Mouse (Mus musculus) intestine, embryonic 14.5 days (tissue): Measurements from ENCODE around the gene Cd83. TPM values are rescaled to one million over a fixed set of nuclear protein-coding genes. Genes with fewer than 3 reads are reported as not detected.

Source experiments
- ATAC-seq: fragments of 200-750 bp; cut with Nextera tagmentation; replicated peaks from 2 replicates; pipeline ENCODE4 v1.8.0; 2017; ENCODE audit warnings: low read depth, moderate number of reproducible peaks, moderate TSS enrichment, moderate library complexity; ENCODE audit not compliant: low FRiP score, low TSS enrichment
- DNase-seq: peaks from one replicate; pipeline ENCODE4 v3.0.0-alpha.2; 2018; ENCODE audit warnings: low spot score
- H3K27ac ChIP-seq: fragments of 300-500 bp; sonication (generic); 2 replicates; pipeline ENCODE4 v1.5.1; 2014; ENCODE audit warnings: low read depth, mild to moderate bottlenecking, control low read depth
- H3K27me3 ChIP-seq: fragments of 300-500 bp; sonication (generic); replicated peaks from 2 replicates; pipeline ENCODE4 v1.6.1; 2014; ENCODE audit warnings: low read length, control low read depth; ENCODE audit not compliant: control insufficient read depth, insufficient read depth
- H3K36me3 ChIP-seq: fragments of 300-500 bp; sonication (generic); 2 replicates; pipeline ENCODE4 v1.6.1; 2014; ENCODE audit warnings: low read length, control low read depth; ENCODE audit not compliant: control insufficient read depth, insufficient read depth
- H3K4me1 ChIP-seq: fragments of 300-500 bp; sonication (generic); replicated peaks from 2 replicates; pipeline ENCODE4 v1.6.1; 2014; ENCODE audit warnings: low read length, control low read depth, mixed read lengths; ENCODE audit not compliant: control insufficient read depth, insufficient read depth
- H3K4me2 ChIP-seq: fragments of 300-500 bp; sonication (generic); 2 replicates; pipeline ENCODE4 v1.6.1; 2014; ENCODE audit warnings: low read length
- H3K4me3 ChIP-seq: fragments of 300-500 bp; sonication (generic); 2 replicates; pipeline ENCODE4 v1.5.1; 2014; ENCODE audit warnings: low read depth, low read length, control low read depth, mixed read lengths
- H3K9ac ChIP-seq: fragments of 300-500 bp; sonication (generic); 2 replicates; pipeline ENCODE4 v1.6.1; 2014; ENCODE audit warnings: mild to moderate bottlenecking, low read length
- H3K9me3 ChIP-seq: fragments of 300-500 bp; sonication (generic); 2 replicates; pipeline ENCODE4 v1.6.1; 2016; ENCODE audit warnings: low read length, control low read depth; ENCODE audit not compliant: control insufficient read depth
- WGBS: fragments of 180-500 bp; shearing (Covaris S2); extraction: QIAGEN DNeasy Blood & Tissue Kit; methylation state at CpG from one replicate; pipeline ENCODE4 v1.1.7; 2014; 5-methylcytosine and 5-hydroxymethylcytosine counted together
- polyA plus RNA-seq: library from polyadenylated mRNA; unstranded; fragments of >200 nt; fragmentation: Nextera tagmentation; extraction: Ambion mirVana; gene quantifications from 2 replicates; pipeline ENCODE4 v1.2.1, GENCODE M21; 2014

Cd83 gene
- polyA plus RNA-seq, 1 experiment from 2014 or later = 9.4 TPM

DNA sequence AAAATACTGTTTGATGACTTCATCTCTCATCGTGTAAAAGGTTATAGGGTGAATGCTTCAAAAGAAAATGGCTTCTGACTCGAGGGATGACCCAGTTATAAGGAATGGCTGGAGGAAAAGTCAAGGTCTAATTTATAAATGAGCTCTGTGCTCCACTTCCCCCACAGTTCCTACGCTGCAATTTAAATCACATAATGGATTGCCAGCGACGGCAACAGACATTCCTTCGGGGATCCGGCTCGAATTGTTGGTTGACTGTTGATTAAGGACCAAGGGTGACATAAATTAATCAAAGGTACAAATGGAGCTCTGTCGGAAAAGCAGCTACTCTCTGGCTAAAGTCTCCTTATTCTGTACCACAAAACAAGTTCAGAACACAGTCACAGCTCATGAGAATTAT, 30.9 kb upstream of the Cd83 start:
- peaks cover 2% of the 10 kb centered on the region; the same call in 1 of the 2 replicates for H3K4me1 ChIP-seq
- no peak for ATAC-seq
- H3K27me3 ChIP-seq = 0 out of 2 replicates have a peak, but pooled peaks cover 5% of the 10 kb centered on the region
- no peaks in the 10 kb centered on the region for H3K9me3 ChIP-seq
- no peak overlapping the region for H3K4me2 ChIP-seq
- H3K36me3 ChIP-seq = no peaks in the 10 kb centered on the region
- no peak overlapping the region for H3K4me3 ChIP-seq
- 27% methylated on average over 9 of the region's 9 CpGs for WGBS
- DNase-seq = no peak
- H3K27ac ChIP-seq = no peak overlapping the region
- H3K9ac ChIP-seq = no peak overlapping the region

DNA sequence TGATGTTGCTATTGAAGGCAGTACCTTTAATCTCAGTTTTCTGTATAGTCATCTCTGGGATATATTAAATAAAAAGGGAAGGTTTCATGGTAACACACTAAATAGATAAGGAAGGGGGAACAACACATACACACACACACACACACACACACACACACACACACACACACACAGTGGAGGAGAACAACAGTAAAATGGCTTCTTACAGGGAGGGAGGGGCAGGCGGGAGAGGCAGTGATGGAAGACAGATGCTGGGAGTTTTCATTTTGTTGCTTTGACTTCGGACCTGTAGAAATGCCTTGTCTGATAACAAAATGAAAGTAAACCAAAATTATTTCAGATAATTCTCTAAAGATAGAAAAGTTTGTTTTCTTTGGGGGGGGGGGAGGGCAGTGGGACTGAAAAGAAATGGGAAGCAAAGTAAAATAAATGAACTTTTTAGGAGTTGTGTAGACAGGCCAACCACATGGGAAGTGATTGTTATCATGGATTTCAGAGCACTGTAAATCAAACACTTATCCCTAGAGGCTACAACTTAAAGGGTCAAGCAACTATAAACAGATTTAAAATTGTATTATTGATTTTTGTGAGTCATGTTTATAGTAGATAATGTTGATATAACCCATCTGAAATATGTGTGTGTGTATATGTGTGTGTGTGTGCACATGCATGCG, 30.0 kb upstream of the Cd83 start:
- H3K27ac ChIP-seq = no peak overlapping the region
- H3K9me3 ChIP-seq = no peaks in the 10 kb centered on the region
- peaks cover 2% of the 10 kb centered on the region; the same call in 1 of the 2 replicates for H3K4me1 ChIP-seq
- H3K9ac ChIP-seq = no peak overlapping the region
- H3K4me2 ChIP-seq = no peak overlapping the region
- DNase-seq = no peak
- H3K36me3 ChIP-seq = no peaks in the 10 kb centered on the region
- no peak for ATAC-seq
- no peak overlapping the region for H3K4me3 ChIP-seq
- H3K27me3 ChIP-seq = 0 out of 2 replicates have a peak, but pooled peaks cover 5% of the 10 kb centered on the region
- WGBS = 58% methylated on average over 3 of the region's 3 CpGs

DNA sequence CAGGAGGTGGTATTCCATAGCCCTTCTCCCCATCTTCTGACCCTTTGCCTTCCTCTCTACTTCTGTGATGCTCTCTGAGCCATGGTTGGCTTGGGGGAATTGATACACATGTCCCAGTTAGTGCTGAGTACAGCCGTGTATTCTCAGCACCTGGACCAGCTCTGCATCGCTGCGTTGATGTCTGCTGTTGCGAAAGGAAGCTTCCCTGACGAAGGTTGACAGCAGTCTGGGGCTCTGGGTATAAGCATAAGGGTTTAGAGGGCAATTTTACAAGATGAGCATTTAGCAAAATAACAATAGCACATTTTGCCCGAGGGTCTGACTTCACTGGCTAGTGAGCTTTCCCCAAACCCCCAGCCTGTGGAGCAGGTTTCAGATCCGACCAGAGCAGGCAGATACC, 29.0 kb upstream of the Cd83 start:
- Histone ChIP-seq H3K36me3 (no peaks in the 10 kb centered on the region), H3K4me1 (peaks cover 2% of the 10 kb centered on the region; the same call in 1 of the 2 replicates), H3K27me3 (0 out of 2 replicates have a peak, but pooled peaks cover 5% of the 10 kb centered on the region), H3K9ac (no peak overlapping the region), H3K27ac (no peak overlapping the region), H3K9me3 (no peaks in the 10 kb centered on the region), H3K4me3 (no peak overlapping the region), H3K4me2 (no peak overlapping the region)
- DNase-seq (no peak), ATAC-seq (no peak)
- 73% methylated on average over 7 of the region's 7 CpGs for WGBS

DNA sequence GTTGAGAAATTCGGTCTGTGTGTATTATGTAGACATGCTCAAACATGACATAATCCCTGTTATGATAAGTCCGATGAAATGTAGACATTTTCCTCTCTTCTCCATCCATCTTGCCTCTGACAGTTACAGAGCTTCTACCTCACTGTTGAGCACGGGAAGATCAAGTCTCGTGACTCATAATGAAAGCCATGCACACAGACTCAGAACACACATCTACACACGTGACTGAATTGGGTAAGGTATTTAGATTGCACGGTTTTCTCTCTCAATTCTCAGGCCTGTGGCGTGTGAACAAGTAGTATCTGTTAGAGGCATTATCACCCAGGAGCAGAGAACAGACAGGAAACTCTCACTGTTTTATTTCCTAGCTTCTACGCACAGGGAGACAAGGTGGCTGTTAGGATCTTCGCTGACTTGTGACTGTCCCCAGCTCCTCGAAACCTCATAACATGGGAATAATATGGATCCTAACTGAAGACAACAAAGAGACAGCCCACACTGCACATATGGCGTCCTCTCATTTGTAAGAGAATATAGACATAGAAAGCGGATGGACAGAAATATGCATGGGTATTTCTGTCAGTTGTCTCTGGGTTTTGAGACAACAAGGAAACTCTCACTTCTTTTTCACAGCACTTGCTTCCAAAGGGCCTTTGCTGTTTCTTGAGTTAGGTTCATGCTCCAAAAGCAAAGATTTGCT, 23.3 kb upstream of the Cd83 start:
- Histone ChIP-seq H3K9me3 (no peaks in the 10 kb centered on the region), H3K36me3 (no peaks in the 10 kb centered on the region), H3K27me3 (0 out of 2 replicates have a peak, but pooled peaks cover 5% of the 10 kb centered on the region), H3K4me1 (no peaks in the 10 kb centered on the region), H3K9ac (no peak overlapping the region), H3K4me3 (no peak overlapping the region), H3K27ac (no peak overlapping the region), H3K4me2 (no peak overlapping the region)
- ATAC-seq (no peak), DNase-seq (no peak)
- 83% methylated on average over 12 of the region's 12 CpGs for WGBS

DNA sequence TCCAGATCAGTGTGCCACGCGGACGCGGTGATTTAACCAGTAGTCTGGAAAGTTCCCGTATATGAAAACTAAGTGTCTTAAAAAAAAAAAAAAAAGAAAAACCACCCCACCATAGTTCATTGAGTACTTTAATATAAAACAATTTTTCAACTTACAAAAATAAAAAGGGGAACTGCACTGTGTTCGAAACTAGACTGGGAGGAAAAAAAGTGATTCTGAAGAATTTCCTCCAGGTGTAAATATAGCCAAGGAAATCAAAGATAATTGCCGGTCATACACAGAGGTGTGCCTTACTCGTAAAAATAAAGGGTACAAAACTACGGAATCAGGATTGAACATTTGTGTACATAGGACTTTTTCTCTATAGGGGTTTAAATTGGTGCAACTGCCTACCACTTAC, 21.7 kb upstream of the Cd83 start:
- no peaks in the 10 kb centered on the region for H3K4me1 ChIP-seq
- H3K36me3 ChIP-seq = no peaks in the 10 kb centered on the region
- no peaks in the 10 kb centered on the region for H3K9me3 ChIP-seq
- no peak overlapping the region for H3K9ac ChIP-seq
- no peak overlapping the region for H3K4me2 ChIP-seq
- H3K27me3 ChIP-seq = no peaks in the 10 kb centered on the region
- DNase-seq (no peak), ATAC-seq (no peak)
- no peak overlapping the region for H3K27ac ChIP-seq
- WGBS = 94% methylated on average over 9 of the region's 9 CpGs
- no peak overlapping the region for H3K4me3 ChIP-seq

DNA sequence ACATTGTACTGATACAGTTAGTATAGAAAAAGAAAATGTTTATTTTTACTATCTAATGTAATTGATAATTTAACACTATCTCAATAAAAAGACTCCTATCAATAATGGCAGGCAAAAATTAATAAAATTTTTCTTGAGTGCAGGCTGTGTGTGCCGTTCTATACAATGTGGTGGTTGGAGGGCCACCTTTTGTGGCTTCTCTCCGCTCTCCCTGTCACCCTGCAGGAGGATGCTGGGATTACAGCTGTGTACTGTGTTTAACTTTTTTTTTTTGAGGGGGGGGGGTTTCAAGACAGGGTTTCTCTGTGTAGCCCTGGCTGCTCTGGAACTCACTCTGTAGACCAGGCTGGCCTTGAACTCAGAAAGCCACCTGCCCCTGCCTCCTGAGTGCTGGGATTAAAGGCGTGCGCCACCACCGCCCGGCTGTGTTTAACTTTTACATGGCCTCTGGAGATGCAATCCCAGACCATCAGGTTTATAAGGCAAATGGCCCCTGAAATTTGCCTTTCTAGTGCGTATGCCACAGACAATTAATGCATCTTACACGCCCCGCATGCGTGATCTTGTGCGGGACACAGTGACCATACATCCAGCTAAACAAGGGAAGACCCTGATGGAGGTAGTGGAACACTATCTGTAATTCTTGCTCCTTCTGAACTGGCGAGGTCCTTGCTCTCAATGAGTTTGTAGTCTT, 21.1 kb upstream of the Cd83 start:
- 93% methylated on average over 12 of the region's 12 CpGs for WGBS
- DNase-seq (no peak), ATAC-seq (no peak)
- Histone ChIP-seq H3K36me3 (no peaks in the 10 kb centered on the region), H3K27me3 (no peaks in the 10 kb centered on the region), H3K9ac (no peak overlapping the region), H3K9me3 (no peaks in the 10 kb centered on the region), H3K4me1 (no peaks in the 10 kb centered on the region), H3K4me2 (no peak overlapping the region), H3K27ac (no peak overlapping the region), H3K4me3 (no peak overlapping the region)

DNA sequence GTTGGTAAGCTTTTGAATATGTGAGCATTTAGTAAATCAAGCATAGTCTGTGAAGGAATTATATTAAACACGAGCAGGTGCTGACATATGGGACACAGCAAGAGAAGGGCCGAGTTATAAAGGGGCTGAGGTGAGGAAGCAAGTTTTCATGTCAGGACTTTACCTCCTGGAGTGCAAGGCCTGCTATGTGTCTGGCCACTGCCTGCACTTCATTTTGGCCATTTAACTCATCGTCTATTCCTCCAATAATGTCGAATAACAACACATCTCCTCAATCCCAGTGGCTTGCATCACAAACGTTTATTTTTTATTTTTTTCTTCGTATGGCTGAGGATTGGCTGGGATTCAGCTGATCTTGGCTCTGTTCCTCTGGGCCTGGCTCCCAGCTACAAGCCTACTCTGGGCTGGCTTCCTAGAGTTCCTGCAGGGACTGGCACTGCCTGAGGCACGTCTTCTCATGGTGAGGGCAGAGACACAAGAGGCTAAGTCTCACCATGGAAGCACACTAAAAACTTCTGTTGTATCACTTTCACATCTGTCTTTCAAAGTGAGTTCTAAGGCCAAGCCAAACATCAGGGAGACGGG, 20.5 kb upstream of the Cd83 start:
- no peaks in the 10 kb centered on the region for H3K9me3 ChIP-seq
- H3K27ac ChIP-seq = no peak overlapping the region
- no peak overlapping the region for H3K4me3 ChIP-seq
- no peaks in the 10 kb centered on the region for H3K36me3 ChIP-seq
- H3K4me2 ChIP-seq = no peak overlapping the region
- 70% methylated on average over 8 of the region's 8 CpGs for WGBS
- DNase-seq = no peak
- H3K27me3 ChIP-seq = no peaks in the 10 kb centered on the region
- H3K4me1 ChIP-seq = no peaks in the 10 kb centered on the region
- no peak overlapping the region for H3K9ac ChIP-seq
- no peak for ATAC-seq

DNA sequence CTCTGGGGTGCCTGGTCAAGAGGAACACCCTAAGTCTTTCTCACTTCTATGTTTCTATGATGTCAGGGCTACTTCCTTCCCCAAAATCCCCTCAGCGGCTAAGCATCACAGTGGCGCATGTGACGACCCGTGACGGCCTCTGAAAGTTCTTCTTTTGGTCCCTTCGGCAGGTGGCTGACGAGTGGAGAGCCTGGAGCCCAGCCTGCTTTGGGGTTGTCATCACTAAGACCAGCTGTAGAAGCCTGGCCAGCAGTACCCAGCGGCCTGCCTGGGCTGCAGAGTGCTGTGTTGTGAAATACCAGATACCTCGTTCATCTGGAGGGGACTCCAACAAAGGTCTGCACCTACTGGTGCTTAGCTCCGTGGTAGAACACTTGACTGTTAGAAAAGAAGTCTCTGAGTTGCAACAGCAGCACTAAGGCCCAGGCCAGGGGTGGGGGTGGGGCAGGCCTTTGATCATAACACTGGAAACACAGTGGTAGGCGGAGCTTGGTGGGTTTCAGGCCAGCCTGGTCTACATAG, 19.2 kb upstream of the Cd83 start:
- no peaks in the 10 kb centered on the region for H3K4me1 ChIP-seq
- no peak for DNase-seq
- no peak for ATAC-seq

More for the DNA sequence above, 19.2 kb upstream of the Cd83 start:
- WGBS = 88% methylated on average over 11 of the region's 11 CpGs
- no peak overlapping the region for H3K27ac ChIP-seq
- H3K9ac ChIP-seq = no peak overlapping the region
- no peak overlapping the region for H3K4me2 ChIP-seq
- no peaks in the 10 kb centered on the region for H3K9me3 ChIP-seq
- H3K4me3 ChIP-seq = no peak overlapping the region
- no peaks in the 10 kb centered on the region for H3K27me3 ChIP-seq
- H3K36me3 ChIP-seq = no peaks in the 10 kb centered on the region
